In genomic region chr8:126539355-126540093, GRCm38 (mm10) we compare ENCODE assay signal across 8 mouse cellular contexts. TPM values are rescaled to one million over a fixed set of nuclear protein-coding genes. Genes with fewer than 3 reads are reported as not detected.
DNase-seq lines count a peak whose midpoint lies in the region; ATAC-seq and TF ChIP-seq lines count a peak whose summit lies in the region.

No protein-coding gene starts in this region.

- H3K4me3 ChIP-seq in lung, adult 2 months (replicated peaks; ENCODE audit: extremely low read depth, low read depth, low read length), result no peak overlapping the region
- H3K4me3 ChIP-seq in embryonic facial prominence, embryonic 13.5 days, result no peak overlapping the region
- H3K4me3 ChIP-seq in liver, adult 2 months (ENCODE audit: insufficient read depth, low read depth, low read length), result no peak overlapping the region

- ATAC-seq in embryonic facial prominence, embryonic 13.5 days (ENCODE audit: insufficient number of reproducible peaks, insufficient read depth, low FRiP score, low TSS enrichment, low read depth), result no peak

- 0 out of 2 replicates have a peak overlapping the region, but pooled peaks have one; percentile 89 for H3K27ac ChIP-seq in embryonic facial prominence, embryonic 13.5 days
- no peak overlapping the region for H3K27ac ChIP-seq in liver, adult 2 months (replicated peaks; ENCODE audit: insufficient read depth, low read depth, low read length)

- TF ChIP-seq POLR2A in lung, adult 2 months (IDR thresholded peaks at IDR 0.05; ENCODE audit: borderline replicate concordance, extremely low read depth, low read depth, low read length), result no peak
- TF ChIP-seq POLR2A in liver, adult 2 months (IDR thresholded peaks at IDR 0.05; ENCODE audit: extremely low read depth, insufficient read depth, low read length), result no peak

- intact Hi-C loops in heart, postnatal 10 days (cut with DNase I), result no loop called here

- H3K79me2 ChIP-seq in liver, adult 2 months (ENCODE audit: control insufficient read depth, insufficient read depth, low read length), result no peaks in the 10 kb centered on the region

- no peak for TF ChIP-seq CTCF in lung, adult 2 months (IDR thresholded peaks at IDR 0.05; ENCODE audit: insufficient read depth, low read length)
- TF ChIP-seq CTCF in liver, adult 2 months (IDR thresholded peaks at IDR 0.05; ENCODE audit: low read depth, low read length), result no peak

- no peaks in the 10 kb centered on the region for H3K27me3 ChIP-seq in embryonic facial prominence, embryonic 13.5 days
- H3K27me3 ChIP-seq in liver, adult 2 months (ENCODE audit: control insufficient read depth, insufficient read depth, low read length), result no peaks in the 10 kb centered on the region

- no peaks in the 10 kb centered on the region for H3K36me3 ChIP-seq in embryonic facial prominence, embryonic 13.5 days
- H3K36me3 ChIP-seq in liver, adult 2 months (ENCODE audit: control insufficient read depth, insufficient read depth, low read length), result no peaks in the 10 kb centered on the region

- H3K9ac ChIP-seq in embryonic facial prominence, embryonic 13.5 days, result no peak overlapping the region; the same call in 1 of the 2 replicates
- H3K9ac ChIP-seq in liver, adult 2 months (ENCODE audit: low read depth, low read length), result no peak overlapping the region

- peaks cover 17% of the 10 kb centered on the region for H3K4me1 ChIP-seq in lung, adult 2 months (ENCODE audit: control insufficient read depth, insufficient read depth, low read length)
- H3K4me1 ChIP-seq in embryonic facial prominence, embryonic 13.5 days, result peaks cover 46% of the 10 kb centered on the region
- peaks cover 8% of the 10 kb centered on the region for H3K4me1 ChIP-seq in liver, adult 2 months (ENCODE audit: control insufficient read depth, insufficient read depth, low read length)

- no peak overlapping the region for H3K4me2 ChIP-seq in embryonic facial prominence, embryonic 13.5 days

- H3K9me3 ChIP-seq in embryonic facial prominence, embryonic 13.5 days, result no peaks in the 10 kb centered on the region

- peak; percentile 67 to 72 for DNase-seq in lung, adult 18-20 months
- no peak for DNase-seq in lung, adult 2 months
- DNase-seq in heart, postnatal 10 days, result peak; percentile 62 to 63
- peak; percentile 13 for DNase-seq in liver, adult 2 months (ENCODE audit: extremely low read depth, low read depth, low spot score)
- peak; percentile 73 for DNase-seq in skeletal muscle tissue, adult 2 months (ENCODE audit: low read depth, low spot score)
- no peak for DNase-seq in spleen, postnatal 14 days (ENCODE audit: low spot score in 2 of 2)
- no peak for DNase-seq in c-Kit-positive CD71-positive TER-119-positive erythroid progenitor cells, embryonic 14.5 days (ENCODE audit: low spot score)

- WGBS in lung, adult 2 months, result 28% methylated on average over 10 of the region's 10 CpGs
- WGBS in embryonic facial prominence, embryonic 13.5 days, result 76% methylated on average over 10 of the region's 10 CpGs
- 70% methylated on average over 10 of the region's 10 CpGs for WGBS in liver, adult 2 months

RNA-seq across cellular contexts. Expression of gene Irf2bp2, which starts 54.3 kb away (rescaled TPM):
- polyA plus RNA-seq in lung, adult 2 months (2012; rRNA removed), result 81.2 and 127 TPM in 2 replicates
- polyA plus RNA-seq in embryonic facial prominence, embryonic 13.5 days (2015; fragmentation: Nextera tagmentation; extraction: Ambion mirVana), result 11.1 and 13.5 TPM in 2 replicates
- 100 to 1,000 TPM; 101 to 154 TPM for total RNA-seq in heart, postnatal 10 days (2021)
- total RNA-seq in liver, adult 2 months (2014; rRNA removed), result 26.3 and 39.2 TPM in 2 replicates
- polyA plus RNA-seq in liver, adult 2 months (2012; rRNA removed), result 20.3 and 33.8 TPM in 2 replicates

Comparison
In these comparisons a context has a peak if more than half of its experiments do, and no peak if none do; other contexts are left out.
1. DNase-seq: peak in lung, adult 18-20 months (2 of 2), heart, postnatal 10 days (2 of 2), liver, adult 2 months (single experiment) and skeletal muscle tissue, adult 2 months (single experiment); none in lung, adult 2 months (single experiment), spleen, postnatal 14 days (0 of 2) and c-Kit-positive CD71-positive TER-119-positive erythroid progenitor cells, embryonic 14.5 days (single experiment).